Mouse (Mus musculus): ENCODE measurements around the gene Sept12.

- TF ChIP-seq CTCF (IDR thresholded peaks at IDR 0.05; ENCODE audit: borderline replicate concordance, insufficient read depth, low read depth, low read length): no peak
- no peak for TF ChIP-seq POLR2A (IDR thresholded peaks at IDR 0.05; ENCODE audit: borderline replicate concordance, insufficient read depth, low read length)
Measured at GRCm38 (mm10) chr16:4971626-4972025, 26.0 kb downstream of the Sept12 start.

All from cerebellum, adult 2 months (tissue).